Mouse (Mus musculus) spleen, adult 2 months (tissue): ENCODE data around the gene Gjb1.

Experiments used
- CTCF ChIP-seq: fragments of 200-500 bp; IDR thresholded peaks from 2 replicates; pipeline ENCODE4 v1.5.1; 2011; ENCODE audit warnings: mild to moderate bottlenecking, inconsistent platforms; ENCODE audit not compliant: insufficient read depth, insufficient read length, insufficient replicate concordance; ENCODE audit errors: extremely low read depth
- POLR2A ChIP-seq: fragments of 200-500 bp; IDR thresholded peaks from 2 replicates; pipeline ENCODE4 v1.6.1; 2011; ENCODE audit warnings: low read depth, low read length, inconsistent platforms

DNA sequence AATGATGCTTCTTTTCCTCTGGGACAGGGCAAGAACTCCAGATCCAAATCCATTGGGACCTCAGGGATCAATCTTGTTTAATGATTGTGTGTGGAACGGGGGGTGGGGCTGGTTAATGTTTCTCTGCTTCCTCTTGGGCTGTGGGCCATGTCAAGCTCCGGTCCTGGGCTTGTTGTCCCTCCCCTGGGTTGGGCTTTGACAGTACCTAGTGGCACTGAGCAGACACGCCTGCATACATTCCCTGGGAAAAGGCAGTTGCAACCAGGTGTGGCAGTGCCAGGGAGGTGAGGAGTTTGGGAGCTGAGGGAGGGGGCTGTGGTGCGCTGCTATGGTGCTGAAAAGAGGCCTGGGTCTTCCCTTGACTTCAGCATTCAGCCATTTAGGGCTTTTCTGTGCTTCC lies 898 bp downstream of the Gjb1 start:
- TF ChIP-seq CTCF: no peak
- TF ChIP-seq POLR2A: no peak
